Mouse (Mus musculus) neural tube, embryonic 13.5 days (tissue): Measurements from ENCODE around the gene Spdye4c. TPM values are rescaled to one million over a fixed set of nuclear protein-coding genes. Genes with fewer than 3 reads are reported as not detected.

Source experiments
- ATAC-seq: fragments of 200-750 bp; cut with Nextera tagmentation; 2 replicates; pipeline ENCODE4 v1.8.0; 2017; ENCODE audit warnings: low read depth, mild to moderate bottlenecking, moderate TSS enrichment, moderate library complexity
- H3K27ac ChIP-seq: fragments of 300-500 bp; sonication (generic); replicated peaks from 2 replicates; pipeline ENCODE4 v1.5.1; 2015; ENCODE audit warnings: moderate library complexity, mild to moderate bottlenecking, inconsistent platforms
- H3K27me3 ChIP-seq: fragments of 300-500 bp; sonication (generic); 2 replicates; pipeline ENCODE4 v1.6.1; 2015; ENCODE audit warnings: mild to moderate bottlenecking, inconsistent platforms
- H3K36me3 ChIP-seq: fragments of 300-500 bp; sonication (generic); 2 replicates; pipeline ENCODE4 v1.6.1; 2015; ENCODE audit warnings: mild to moderate bottlenecking, inconsistent platforms
- H3K4me1 ChIP-seq: fragments of 300-500 bp; sonication (generic); replicated peaks from 2 replicates; pipeline ENCODE4 v1.6.1; 2015; ENCODE audit warnings: inconsistent platforms
- H3K4me2 ChIP-seq: fragments of 300-500 bp; sonication (generic); 2 replicates; pipeline ENCODE4 v1.6.1; 2015; ENCODE audit warnings: inconsistent platforms, mild to moderate bottlenecking, moderate library complexity
- H3K4me3 ChIP-seq: fragments of 300-500 bp; sonication (generic); 2 replicates; pipeline ENCODE4 v1.5.1; 2015; ENCODE audit warnings: mild to moderate bottlenecking, inconsistent platforms
- H3K9ac ChIP-seq: fragments of 300-500 bp; sonication (generic); 2 replicates; pipeline ENCODE4 v1.6.1; 2015; ENCODE audit warnings: moderate library complexity, mild to moderate bottlenecking, inconsistent platforms
- H3K9me3 ChIP-seq: fragments of 300-500 bp; sonication (generic); 2 replicates; pipeline ENCODE4 v1.6.1; 2016; ENCODE audit warnings: inconsistent platforms
- WGBS: fragments of 180-500 bp; shearing (Covaris S2); methylation state at CpG from one replicate; pipeline ENCODE4 v1.1.7; 2015; 5-methylcytosine and 5-hydroxymethylcytosine counted together
- polyA plus RNA-seq: library from polyadenylated mRNA; unstranded; fragments of >200 nt; fragmentation: Nextera tagmentation; extraction: Ambion mirVana; gene quantifications from 2 replicates; pipeline ENCODE4 v1.2.1, GENCODE M21; 2015

Spdye4c gene
- polyA plus RNA-seq, 1 experiment from 2014 or later, result not detected

GRCm38 (mm10) chr2:128613365-128613764 lies 22.4 kb downstream of the Spdye4c start:
- ATAC-seq, result no peak
- Histone ChIP-seq H3K27ac (no peak overlapping the region), H3K9me3 (no peaks in the 10 kb centered on the region), H3K4me3 (no peak overlapping the region), H3K36me3 (peaks cover 86% of the 10 kb centered on the region), H3K9ac (no peak overlapping the region), H3K4me2 (no peak overlapping the region), H3K4me1 (no peaks in the 10 kb centered on the region), H3K27me3 (no peaks in the 10 kb centered on the region)
- 81% methylated on average over 5 of the region's 5 CpGs for WGBS

- H3K4me2 ChIP-seq, result no peak overlapping the region
- H3K9me3 ChIP-seq, result no peaks in the 10 kb centered on the region
- no peak for ATAC-seq
- H3K36me3 ChIP-seq, result peaks cover 92% of the 10 kb centered on the region
- no peak overlapping the region for H3K9ac ChIP-seq
- H3K27me3 ChIP-seq, result no peaks in the 10 kb centered on the region
- H3K4me3 ChIP-seq, result no peak overlapping the region
- no peaks in the 10 kb centered on the region for H3K4me1 ChIP-seq
- no peak overlapping the region for H3K27ac ChIP-seq
- 87% methylated on average over 4 of the region's 4 CpGs for WGBS
Observed at GRCm38 (mm10) chr2:128615366-128615765, 24.4 kb downstream of the Spdye4c start.

GRCm38 (mm10) chr2:128620578-128620977 lies 29.6 kb downstream of the Spdye4c start:
- no peaks in the 10 kb centered on the region for H3K27me3 ChIP-seq
- H3K4me2 ChIP-seq, result no peak overlapping the region
- no peaks in the 10 kb centered on the region for H3K9me3 ChIP-seq
- 86% methylated on average over 1 of the region's 1 CpGs for WGBS
- no peak overlapping the region for H3K9ac ChIP-seq
- H3K36me3 ChIP-seq, result peaks cover 92% of the 10 kb centered on the region
- no peak overlapping the region for H3K27ac ChIP-seq
- H3K4me1 ChIP-seq, result no peaks in the 10 kb centered on the region
- no peak overlapping the region for H3K4me3 ChIP-seq
- no peak for ATAC-seq

Other genes starting within 250 kb of the Spdye4c start
- gene Anapc1, start 96.2 kb downstream of the Spdye4c start, polyA plus RNA-seq, result 41.8 and 47.7 TPM in 2 replicates
- 2.2 and 2.4 TPM in 2 replicates for gene Mertk, start 107.7 kb downstream of the Spdye4c start, polyA plus RNA-seq
- gene Tmem87b, start 226.9 kb downstream of the Spdye4c start, polyA plus RNA-seq, result 35.6 and 37.4 TPM in 2 replicates